Mouse (Mus musculus) neural tube, embryonic 10.5 days (tissue): ENCODE results near the gene Osbp.
A peak's percentile ranks its signal among the peaks of the same experiment; 100 is the strongest.

Source experiments
- DNase-seq: peaks from one replicate; pipeline ENCODE4 v3.0.0-alpha.2; 2017; ENCODE audit warnings: low spot score; ENCODE audit errors: extremely low spot score

The Osbp gene

DNA sequence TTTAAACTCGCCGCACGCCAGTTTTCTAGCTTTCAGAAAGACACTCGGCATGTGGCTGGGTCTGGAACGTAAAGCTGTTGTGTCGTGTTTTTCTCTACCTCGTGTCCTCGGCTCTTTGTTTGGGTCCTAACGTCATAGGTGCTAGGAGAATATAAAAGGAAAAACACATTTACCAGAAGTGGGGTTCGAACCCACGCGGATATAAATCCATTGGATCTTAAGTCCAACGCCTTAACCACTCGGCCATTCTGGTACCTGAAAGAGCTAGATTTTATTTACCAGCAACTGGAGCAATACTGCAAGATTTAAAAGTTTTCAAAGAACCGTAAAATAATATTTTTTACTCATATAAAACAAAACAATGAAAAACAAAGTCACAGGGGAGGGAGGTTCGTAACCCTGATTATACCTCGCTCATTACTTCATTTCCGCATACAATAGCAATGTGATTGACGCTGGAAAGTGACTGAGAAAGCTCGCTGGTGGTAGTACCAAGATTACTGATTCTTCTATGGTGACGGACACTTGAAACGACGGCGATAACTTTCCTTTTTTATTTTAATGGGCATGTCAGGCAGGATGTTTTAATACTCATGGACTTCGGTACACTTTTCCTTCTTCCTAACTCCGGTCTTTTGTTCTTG, 45.3 kb downstream of the Osbp start:
- peak; percentile 69 for DNase-seq

DNA sequence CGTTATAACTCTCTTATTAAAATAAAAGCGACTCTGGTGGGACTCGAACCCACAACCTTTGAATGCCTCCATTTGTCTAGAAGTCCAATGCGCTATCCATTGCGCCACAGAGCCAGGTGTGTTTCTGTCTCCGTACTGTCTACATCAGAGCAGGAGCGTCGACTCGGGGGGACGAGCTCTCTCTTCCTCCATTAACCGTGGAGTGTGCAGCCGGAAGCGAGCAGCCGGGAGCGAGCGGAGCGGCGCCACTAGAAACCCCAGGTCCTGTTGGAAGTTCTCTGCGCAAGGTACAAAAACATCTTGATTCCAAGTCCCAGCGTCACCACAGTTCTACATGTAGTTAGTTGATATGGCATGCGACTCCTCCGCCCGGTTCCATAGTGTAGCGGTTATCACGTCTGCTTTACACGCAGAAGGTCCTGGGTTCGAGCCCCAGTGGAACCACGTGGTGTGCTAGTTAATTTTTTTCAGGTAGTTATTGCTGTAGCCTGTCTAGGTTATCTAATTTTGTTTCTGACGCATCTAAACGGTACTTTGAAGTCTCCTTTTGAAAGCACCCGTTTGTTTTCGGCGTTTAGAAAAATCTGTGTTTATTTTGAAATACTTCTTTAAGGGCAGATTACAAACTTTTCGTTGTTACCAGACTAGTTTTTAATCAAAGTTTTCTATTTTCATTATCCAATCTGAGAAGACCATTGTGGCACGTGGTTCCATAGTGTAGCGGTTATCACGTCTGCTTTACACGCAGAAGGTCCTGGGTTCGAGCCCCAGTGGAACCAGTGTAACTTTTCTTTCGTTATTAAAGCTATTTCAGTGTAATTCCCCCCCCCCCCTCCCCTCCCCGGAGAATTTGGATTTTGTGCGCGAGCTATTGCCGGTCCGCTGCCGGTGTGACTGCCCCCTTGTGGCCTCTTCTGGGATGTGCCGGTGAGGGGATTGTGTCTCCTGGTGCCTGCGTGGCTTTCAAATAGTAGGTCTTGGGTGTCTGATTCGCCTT, 46.1 kb downstream of the Osbp start:
- peak; percentile 96 for DNase-seq

DNA sequence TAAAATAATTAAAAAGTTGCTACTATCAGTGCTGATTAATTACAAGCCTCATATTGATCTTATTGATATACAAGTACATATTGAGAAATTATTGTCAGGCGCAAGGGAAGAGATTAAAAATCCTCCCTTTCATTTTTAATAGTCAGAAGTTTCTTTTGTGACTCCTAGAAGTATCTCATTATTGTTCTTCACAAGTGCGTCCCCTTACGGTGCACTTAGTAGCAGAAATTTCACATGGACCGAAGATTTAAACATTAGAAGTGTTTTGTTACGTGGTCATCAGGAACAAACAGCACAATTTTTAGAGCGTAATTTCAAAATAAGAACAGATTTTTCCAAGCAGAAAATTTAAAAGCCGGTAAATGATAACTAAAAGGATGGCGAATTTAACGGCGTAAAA, 46.9 kb downstream of the Osbp start:
- no peak for DNase-seq

DNA sequence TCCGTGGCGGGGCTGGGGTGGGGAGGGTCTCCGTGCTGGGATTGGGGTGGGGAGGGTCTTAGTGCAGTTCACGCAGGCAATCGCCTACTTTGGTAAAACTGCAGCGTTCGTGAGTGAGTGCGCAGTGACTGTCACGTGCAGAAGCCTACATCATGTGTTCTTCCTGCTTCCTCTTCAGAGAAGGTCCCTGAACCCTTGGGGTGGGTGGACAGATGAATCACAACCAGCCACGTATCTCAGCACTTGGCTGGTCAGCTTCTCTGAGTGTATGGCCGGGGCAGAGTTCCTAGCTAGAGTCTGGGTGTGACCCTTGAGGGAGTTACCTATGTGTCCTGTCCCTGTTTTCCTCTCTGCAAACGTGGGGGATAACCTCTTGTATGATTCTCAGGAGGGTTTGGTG, 47.5 kb downstream of the Osbp start:
- peak; percentile 57 for DNase-seq

DNA sequence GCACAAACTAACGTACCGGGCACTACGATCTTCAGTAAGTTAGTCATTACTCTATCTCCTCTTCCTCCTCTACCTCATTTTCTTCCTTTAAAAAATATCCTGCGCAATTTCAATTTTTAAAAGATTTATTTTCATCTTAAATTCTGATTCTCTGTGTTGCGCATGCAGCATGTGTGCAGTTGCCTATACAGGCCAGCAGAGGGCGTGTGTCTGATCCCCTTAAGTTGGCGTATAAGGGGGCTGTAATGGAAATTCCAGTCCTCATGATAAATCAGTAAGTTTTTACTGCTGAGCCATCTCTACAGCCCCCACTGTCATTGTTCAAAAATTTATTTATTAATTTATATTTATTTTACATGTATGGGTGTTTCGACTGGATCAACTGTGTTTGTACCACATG, 50.0 kb downstream of the Osbp start:
- no peak for DNase-seq

DNA sequence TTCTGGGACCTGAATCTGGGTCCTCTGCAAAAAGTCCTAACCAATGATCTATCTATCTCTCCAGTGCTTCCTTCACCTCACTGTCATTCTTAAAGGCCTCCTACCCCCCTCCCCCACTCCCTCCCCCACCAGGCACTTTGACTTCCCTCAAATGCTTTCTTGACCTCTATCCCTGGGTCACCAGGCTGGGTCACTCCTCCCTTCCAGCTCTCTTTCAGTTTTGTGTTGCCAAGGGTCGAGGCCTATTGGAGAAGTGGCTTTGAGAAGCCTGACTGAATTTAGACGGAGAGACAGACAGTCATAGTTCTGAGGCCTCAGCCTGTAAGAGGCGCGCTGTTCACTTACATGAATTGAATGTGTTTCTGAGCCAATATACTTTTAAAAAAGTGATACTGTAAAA, 50.5 kb downstream of the Osbp start:
- DNase-seq: no peak

DNA sequence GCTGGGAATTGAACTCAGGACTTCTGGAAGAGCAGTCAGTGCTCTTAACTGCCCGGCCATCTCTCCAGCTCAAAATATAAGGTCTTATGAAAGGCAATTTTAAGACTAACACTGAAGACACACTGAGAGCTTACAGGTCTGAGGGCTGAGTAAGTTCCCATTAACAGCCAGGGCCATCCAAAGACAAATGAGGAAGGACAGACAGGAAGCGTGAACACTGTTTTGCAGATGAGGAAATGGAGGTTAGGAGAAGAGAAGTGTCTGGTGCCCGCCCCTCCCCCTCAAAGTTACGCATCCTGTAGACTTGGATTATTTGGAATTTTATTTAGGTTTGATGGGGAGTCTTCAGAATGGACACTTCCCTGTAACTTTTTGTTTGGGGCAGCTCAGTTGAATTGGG, 58.4 kb downstream of the Osbp start:
- no peak for DNase-seq

DNA sequence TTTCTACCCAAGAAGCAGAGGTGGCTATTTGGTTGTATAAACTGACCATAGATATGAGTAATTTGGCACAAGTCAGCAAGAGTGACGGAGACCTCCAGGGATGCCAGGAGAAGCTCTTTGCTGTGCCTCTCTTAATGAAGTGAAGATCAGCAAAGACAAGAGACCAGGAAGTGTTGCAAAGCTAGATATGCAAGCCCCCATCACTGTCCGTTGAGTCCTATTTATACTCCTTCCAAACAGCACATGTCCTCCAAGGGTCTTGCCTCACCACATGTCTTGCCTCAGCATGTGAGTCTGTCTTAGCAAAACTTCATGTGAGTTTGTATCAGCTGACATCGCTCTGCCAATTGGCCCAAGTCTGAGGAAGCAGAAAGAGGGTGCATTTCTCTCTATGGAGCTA, 59.6 kb downstream of the Osbp start:
- DNase-seq: no peak

DNA sequence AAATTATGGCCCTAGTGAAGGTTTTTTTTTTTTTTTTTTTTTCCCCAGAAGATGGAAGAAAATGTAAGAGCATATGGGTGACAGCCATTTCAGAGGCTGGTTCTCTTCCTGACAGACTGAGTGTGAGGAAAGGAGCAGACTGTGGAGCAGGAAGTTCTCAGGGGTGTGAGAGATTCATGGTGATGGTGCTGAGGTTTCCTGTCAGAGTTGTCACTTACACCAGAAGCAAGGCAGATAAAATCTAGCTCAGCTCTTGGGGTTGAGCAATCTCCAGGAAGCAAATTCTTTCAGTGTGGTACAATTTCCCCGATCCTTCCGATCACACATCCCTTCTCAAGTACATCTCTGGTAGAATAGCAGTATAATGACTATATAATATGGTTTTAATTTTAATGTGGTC, 60.9 kb downstream of the Osbp start:
- DNase-seq: no peak

DNA sequence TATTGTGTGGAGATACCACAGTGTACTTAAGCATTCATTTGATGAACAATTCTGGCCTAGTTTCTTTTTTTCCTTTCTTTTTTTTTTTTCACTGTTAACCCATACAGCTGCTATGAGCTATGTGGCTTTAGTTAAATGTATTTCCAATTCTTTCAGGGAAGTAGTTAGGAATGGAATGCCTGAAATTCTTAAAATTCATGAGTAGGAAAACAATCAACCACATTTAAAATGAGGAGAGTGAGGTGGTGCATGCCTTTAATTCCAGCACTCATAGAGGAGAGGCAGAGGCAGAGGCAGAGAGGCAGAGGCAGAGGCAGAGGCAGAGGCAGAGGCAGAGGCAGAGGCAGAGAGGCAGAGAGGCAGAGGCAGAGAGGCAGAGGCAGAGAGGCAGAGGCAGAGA, 72.0 kb downstream of the Osbp start:
- no peak for DNase-seq

DNA sequence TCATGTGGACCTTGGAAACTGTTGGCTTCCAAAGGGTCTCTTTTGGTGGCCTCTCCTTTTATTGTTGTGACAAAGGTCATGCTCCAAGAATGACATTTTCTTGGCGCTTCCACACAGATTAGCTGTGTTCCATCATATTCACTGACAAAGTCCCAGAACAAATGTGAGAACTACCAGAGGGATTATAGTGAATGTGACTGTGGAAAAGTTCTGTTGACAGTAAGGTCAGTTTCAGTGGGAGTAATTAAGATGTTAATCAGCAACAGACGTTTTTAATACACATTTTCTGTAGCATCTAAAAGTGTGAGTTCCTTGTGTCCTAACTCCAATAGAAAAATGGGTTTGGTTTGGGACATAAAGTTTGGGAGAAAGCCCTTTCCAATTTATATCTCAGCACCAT, 75.5 kb downstream of the Osbp start, which contains the start of gene Olfr1423:
TSS of gene Olfr1423 (minus strand) at position 101 of the 400 bp plus-strand sequence.
- no peak for DNase-seq

DNA sequence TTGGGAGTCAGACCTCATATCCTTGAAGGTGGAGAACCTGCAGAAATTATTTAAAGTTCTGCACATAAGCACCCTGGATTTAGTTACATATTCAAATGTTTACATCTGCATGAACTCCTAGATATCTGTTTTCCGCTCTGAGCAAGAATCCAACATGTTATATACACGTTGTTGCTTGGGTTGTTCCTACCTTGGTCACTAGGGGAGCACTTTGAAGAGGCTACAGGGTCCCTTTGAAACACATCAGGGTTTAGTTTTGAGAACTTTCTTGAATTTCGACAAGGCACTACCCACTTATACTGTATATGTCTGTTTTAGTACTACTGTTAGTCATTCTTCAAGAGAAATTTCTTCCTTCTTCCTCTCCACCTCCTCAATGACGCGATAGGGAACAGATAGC, 77.4 kb downstream of the Osbp start:
- DNase-seq: no peak
